Mouse (Mus musculus) embryonic facial prominence, embryonic 10.5 days (tissue): ENCODE measurements around the gene Cldn14. TPM values are rescaled to one million over a fixed set of nuclear protein-coding genes. Genes with fewer than 3 reads are reported as not detected.

Experiments used
- DNase-seq: peaks from one replicate; pipeline ENCODE4 v3.0.0-alpha.2; 2017; ENCODE audit warnings: low spot score
- H3K27ac ChIP-seq: fragments of 300-500 bp; sonication (generic); replicated peaks from 2 replicates; pipeline ENCODE4 v1.5.1; 2016; ENCODE audit warnings: mild to moderate bottlenecking
- H3K27me3 ChIP-seq: fragments of 300-500 bp; sonication (generic); replicated peaks from 2 replicates; pipeline ENCODE4 v1.6.1; 2016; ENCODE audit warnings: low read depth, mild to moderate bottlenecking; ENCODE audit not compliant: poor library complexity, severe bottlenecking
- H3K36me3 ChIP-seq: fragments of 300-500 bp; sonication (generic); replicated peaks from 2 replicates; pipeline ENCODE4 v1.6.1; 2016; ENCODE audit warnings: mild to moderate bottlenecking, moderate library complexity
- H3K4me1 ChIP-seq: fragments of 300-500 bp; sonication (generic); 2 replicates; pipeline ENCODE4 v1.6.1; 2016
- H3K4me3 ChIP-seq: fragments of 300-500 bp; sonication (generic); 2 replicates; pipeline ENCODE4 v1.5.1; 2016; ENCODE audit warnings: mild to moderate bottlenecking, moderate library complexity
- H3K9me3 ChIP-seq: fragments of 300-500 bp; sonication (generic); 2 replicates; pipeline ENCODE4 v1.6.1; 2016; ENCODE audit warnings: mild to moderate bottlenecking
- WGBS: fragments of 180-500 bp; shearing (Covaris S2); methylation state at CpG from one replicate; pipeline ENCODE4 v1.1.7; 2016; 5-methylcytosine and 5-hydroxymethylcytosine counted together
- polyA plus RNA-seq: library from polyadenylated mRNA; unstranded; fragments of >200 nt; fragmentation: Nextera tagmentation; extraction: Ambion mirVana; gene quantifications from 2 replicates; pipeline ENCODE4 v1.2.1, GENCODE M21; 2016

Gene Cldn14
- polyA plus RNA-seq = not detected in 2 replicates

DNA sequence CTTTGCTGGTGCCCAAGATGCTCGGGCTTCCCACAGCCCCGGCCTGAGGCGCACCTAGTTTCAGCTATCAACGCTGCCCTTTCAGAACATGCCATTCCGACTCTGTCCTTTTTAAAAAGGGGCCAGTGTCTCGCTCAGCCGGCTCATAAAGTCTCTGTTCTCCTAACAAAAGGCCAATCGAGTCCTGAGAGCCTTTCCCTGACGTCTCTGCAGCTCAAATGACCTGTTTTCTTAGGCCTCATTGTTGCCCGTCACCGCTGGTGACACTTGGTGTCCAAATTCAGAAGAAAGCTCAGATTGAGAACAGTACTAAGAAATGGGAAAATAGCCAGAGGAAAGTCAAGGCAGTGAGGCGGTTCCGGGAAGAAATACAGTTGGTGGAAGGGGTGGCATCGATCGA is at the start of gene Cldn14:
TSS of gene Cldn14 (minus strand) at position 101 of the 400 bp plus-strand sequence.
- no peak for DNase-seq
- Histone ChIP-seq H3K27ac (no peak within 1 kb of the TSS), H3K9me3 (no peaks in the 10 kb centered on the region), H3K4me1 (peaks cover 51% of the 10 kb centered on the region), H3K4me3 (no peak within 1 kb of the TSS), H3K36me3 (no peaks in the 10 kb centered on the region), H3K27me3 (peaks cover 8% of the 10 kb centered on the region)
- WGBS = 52% methylated on average over 15 of the region's 15 CpGs

DNA sequence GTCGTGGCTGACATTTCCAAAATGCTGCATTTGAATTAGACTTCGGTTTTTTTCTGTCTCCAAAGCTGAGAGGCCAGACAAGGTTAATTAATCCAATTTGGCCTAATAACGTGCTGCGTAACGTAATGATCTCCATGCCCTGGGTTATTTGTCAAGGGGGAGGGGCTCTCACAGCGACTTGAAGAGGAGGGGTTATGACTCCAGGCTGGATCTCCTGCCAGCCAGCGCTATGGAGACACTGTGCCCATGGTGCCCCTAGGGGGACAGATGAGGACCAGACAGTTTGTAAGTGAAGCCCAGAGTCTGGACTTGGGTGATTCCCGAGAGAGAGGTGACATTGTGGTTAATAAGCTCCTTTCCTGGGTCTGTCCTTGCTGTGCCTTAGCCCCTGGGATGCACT is 46.9 kb upstream of the Cldn14 start:
- no peaks in the 10 kb centered on the region for H3K36me3 ChIP-seq
- no peak overlapping the region for H3K27ac ChIP-seq
- no peak for DNase-seq
- H3K9me3 ChIP-seq = peaks cover 6% of the 10 kb centered on the region; the same call in 1 of the 2 replicates
- no peak overlapping the region for H3K4me3 ChIP-seq
- H3K4me1 ChIP-seq = peaks cover 39% of the 10 kb centered on the region
- WGBS = 34% methylated on average over 8 of the region's 8 CpGs
- peaks cover 67% of the 10 kb centered on the region for H3K27me3 ChIP-seq

DNA sequence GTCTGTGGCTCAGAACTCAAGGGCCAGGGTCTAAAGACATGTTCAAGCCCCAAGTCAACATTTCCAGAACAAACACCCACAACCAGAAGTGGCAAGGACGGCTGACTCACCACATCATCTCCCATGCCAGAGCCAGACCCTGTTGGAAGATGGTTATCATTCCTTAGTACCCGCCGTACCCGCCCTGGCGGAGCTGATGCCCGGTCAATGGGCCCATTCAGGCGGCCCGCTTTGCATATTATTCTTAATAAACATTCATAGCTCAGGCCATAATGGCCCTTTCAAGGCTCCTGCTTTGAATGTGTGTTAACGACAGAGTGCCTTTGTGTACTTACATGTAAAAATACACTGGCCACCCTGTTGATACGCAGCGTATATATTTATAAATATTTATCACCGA is 46.5 kb upstream of the Cldn14 start:
- no peak overlapping the region for H3K27ac ChIP-seq
- H3K4me1 ChIP-seq = peaks cover 38% of the 10 kb centered on the region
- no peak overlapping the region for H3K4me3 ChIP-seq
- peaks cover 67% of the 10 kb centered on the region for H3K27me3 ChIP-seq
- 73% methylated on average over 12 of the region's 12 CpGs for WGBS
- H3K36me3 ChIP-seq = no peaks in the 10 kb centered on the region
- DNase-seq = no peak
- H3K9me3 ChIP-seq = peaks cover 6% of the 10 kb centered on the region; the same call in 1 of the 2 replicates

DNA sequence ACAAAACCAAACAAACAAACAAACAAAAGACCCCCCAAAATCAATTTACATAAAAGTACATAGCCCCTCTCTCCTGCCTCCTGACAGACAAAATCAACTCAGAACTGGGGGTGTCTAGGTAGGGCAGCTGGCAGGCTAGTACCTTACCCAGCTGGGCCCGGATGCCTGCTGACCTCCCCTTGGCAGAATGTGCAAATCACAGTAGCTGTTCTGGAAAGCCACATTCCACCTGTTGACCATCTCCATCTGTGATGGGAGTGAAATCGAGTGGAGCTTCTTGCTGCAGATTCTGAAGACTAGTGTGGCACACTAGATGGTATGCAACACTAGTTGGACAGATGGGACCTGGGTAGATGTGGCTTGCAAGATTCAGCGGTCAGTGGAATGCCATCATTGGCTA is 41.7 kb upstream of the Cldn14 start:
- Histone ChIP-seq H3K27ac (no peak overlapping the region), H3K27me3 (peaks cover 45% of the 10 kb centered on the region), H3K9me3 (no peaks in the 10 kb centered on the region), H3K36me3 (no peaks in the 10 kb centered on the region), H3K4me1 (peaks cover 11% of the 10 kb centered on the region), H3K4me3 (no peak overlapping the region)
- no peak for DNase-seq
- WGBS = 90% methylated on average over 3 of the region's 3 CpGs

DNA sequence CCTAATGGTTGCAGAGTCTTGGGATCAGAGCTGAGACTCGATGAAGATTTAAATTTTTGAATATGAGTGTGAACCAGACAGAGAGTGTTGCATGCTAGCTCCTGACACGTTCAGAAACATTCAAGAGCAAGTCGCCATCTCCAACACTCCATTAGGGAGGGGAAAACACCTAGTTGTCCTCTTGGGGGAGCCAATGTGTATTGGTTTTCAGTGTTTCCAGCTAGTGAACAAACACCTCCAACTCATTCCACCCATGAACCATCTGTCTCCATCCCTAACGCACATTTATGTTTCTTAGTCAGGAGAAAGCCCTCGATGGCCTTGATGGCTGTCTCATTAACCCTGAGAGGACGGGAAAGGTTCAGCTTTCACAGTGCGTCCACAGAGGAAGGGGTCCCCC is 36.4 kb upstream of the Cldn14 start:
- Histone ChIP-seq H3K27ac (0 out of 2 replicates have a peak overlapping the region, but pooled peaks have one; percentile 32), H3K27me3 (peaks cover 45% of the 10 kb centered on the region), H3K4me3 (no peak overlapping the region), H3K9me3 (no peaks in the 10 kb centered on the region), H3K4me1 (peaks cover 33% of the 10 kb centered on the region), H3K36me3 (no peaks in the 10 kb centered on the region)
- WGBS = 30% methylated on average over 7 of the region's 7 CpGs
- peak; percentile 46 for DNase-seq

DNA sequence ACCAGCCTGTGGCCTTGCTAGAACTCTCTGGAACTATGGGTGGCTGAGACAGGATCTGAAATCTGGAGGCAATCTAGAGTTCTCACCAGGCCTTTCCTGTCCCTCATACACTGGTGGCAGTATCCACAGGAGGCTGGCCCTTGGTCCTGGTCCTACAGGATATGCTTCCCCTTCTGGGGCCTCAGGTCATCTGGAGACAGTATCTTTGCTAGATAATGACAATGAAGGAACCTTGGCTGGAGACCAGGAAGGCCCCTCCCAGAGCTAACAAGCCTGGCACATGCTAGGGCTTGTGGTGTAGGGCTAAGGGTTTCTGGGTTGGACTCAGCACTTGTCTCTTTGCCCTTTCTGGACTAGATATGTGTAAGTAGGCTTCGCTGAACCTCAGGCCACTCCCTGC is 35.2 kb upstream of the Cldn14 start:
- no peak overlapping the region for H3K27ac ChIP-seq

DNA sequence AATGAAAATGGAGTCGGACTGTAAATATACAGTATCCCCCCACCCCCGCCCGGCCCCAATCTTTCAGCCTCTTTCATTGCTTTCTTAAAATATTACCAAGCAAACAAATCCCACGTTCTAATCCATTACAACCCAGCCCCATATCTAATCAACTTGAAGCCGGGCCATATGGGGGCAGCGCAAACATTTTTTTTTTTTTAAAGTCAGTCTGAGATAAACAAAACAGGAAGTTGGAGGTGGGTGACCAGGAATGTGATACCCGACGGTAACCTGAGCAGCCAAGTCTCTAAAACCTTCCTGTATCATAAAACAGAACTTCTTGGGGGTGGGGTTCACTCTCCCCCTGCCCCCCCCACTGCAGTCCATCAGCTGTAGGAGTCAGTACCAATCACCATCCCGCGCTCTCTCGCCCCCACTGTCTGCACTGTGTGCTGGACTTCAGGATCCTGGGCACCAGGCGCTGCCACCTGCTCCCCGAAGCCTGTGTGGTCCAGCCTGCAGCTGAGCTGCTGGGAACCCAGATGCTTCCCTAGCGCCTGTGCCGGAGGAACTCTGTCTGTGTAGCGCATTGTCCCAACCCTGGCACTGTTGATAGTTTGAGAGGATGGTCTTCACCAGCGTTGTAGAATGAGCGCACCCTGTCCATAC is 32.6 kb upstream of the Cldn14 start:
- WGBS = 39% methylated on average over 18 of the region's 18 CpGs
- H3K27ac ChIP-seq = no peak overlapping the region; the same call in 1 of the 2 replicates
- no peaks in the 10 kb centered on the region for H3K9me3 ChIP-seq
- H3K36me3 ChIP-seq = no peaks in the 10 kb centered on the region
- DNase-seq = peak; percentile 53
- peaks cover 33% of the 10 kb centered on the region for H3K4me1 ChIP-seq
- peak overlapping the region; percentile 34 for H3K4me3 ChIP-seq
- H3K27me3 ChIP-seq = peaks cover 67% of the 10 kb centered on the region

More for the DNA sequence above, 35.2 kb upstream of the Cldn14 start:
- DNase-seq = no peak
- Histone ChIP-seq H3K36me3 (no peaks in the 10 kb centered on the region), H3K4me3 (no peak overlapping the region), H3K9me3 (no peaks in the 10 kb centered on the region), H3K27me3 (peaks cover 57% of the 10 kb centered on the region), H3K4me1 (peaks cover 33% of the 10 kb centered on the region)
- WGBS = 97% methylated on average over 1 of the region's 1 CpGs

DNA sequence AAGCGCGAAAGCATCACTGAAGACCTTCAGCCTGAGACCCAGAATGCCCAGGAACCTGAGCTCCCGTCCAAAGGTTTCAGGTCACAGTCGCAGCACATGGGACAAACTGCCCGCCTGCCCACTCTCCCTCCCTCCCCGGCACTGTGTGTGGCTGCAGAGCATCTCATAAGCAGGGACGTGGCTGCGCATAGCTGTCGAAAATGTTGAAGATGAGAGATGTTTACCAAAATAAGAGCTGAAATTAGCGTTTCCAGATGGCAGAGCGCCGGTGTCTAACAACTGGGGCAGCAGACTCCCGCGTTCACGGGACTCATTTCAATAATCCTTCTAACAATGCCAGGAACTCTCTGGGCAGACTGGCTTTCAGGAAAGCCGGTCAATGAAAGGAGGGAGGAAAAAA is 31.8 kb upstream of the Cldn14 start:
- Histone ChIP-seq H3K36me3 (no peaks in the 10 kb centered on the region), H3K27me3 (peaks cover 68% of the 10 kb centered on the region), H3K27ac (peak overlapping the region; percentile 57; the same call in 1 of the 2 replicates), H3K4me3 (peak overlapping the region; percentile 34), H3K9me3 (no peaks in the 10 kb centered on the region), H3K4me1 (peaks cover 30% of the 10 kb centered on the region)
- 20% methylated on average over 16 of the region's 16 CpGs for WGBS
- DNase-seq = no peak

DNA sequence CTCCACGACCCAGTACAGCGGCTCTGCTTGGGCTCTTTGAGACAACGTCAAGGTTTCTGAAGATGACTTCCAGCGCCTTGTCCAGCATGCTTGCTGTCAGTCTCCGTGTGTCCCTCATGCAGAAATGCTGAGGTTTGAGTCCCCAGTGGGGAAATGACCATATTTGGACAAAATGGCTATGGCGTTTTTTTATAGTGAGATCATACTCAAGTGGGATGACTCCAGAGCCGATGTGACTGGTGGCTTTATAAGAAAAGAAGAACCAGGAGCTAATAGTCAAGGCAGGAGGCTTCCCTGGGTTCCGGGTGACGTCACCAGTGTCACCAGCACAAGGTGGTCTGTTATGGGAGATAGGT is 30.3 kb upstream of the Cldn14 start:
- peaks cover 16% of the 10 kb centered on the region for H3K4me1 ChIP-seq
- H3K36me3 ChIP-seq = no peaks in the 10 kb centered on the region
- no peak overlapping the region for H3K4me3 ChIP-seq
- WGBS = 93% methylated on average over 9 of the region's 9 CpGs
- DNase-seq = no peak
- no peak overlapping the region for H3K27ac ChIP-seq
- no peaks in the 10 kb centered on the region for H3K9me3 ChIP-seq
- peaks cover 68% of the 10 kb centered on the region for H3K27me3 ChIP-seq

DNA sequence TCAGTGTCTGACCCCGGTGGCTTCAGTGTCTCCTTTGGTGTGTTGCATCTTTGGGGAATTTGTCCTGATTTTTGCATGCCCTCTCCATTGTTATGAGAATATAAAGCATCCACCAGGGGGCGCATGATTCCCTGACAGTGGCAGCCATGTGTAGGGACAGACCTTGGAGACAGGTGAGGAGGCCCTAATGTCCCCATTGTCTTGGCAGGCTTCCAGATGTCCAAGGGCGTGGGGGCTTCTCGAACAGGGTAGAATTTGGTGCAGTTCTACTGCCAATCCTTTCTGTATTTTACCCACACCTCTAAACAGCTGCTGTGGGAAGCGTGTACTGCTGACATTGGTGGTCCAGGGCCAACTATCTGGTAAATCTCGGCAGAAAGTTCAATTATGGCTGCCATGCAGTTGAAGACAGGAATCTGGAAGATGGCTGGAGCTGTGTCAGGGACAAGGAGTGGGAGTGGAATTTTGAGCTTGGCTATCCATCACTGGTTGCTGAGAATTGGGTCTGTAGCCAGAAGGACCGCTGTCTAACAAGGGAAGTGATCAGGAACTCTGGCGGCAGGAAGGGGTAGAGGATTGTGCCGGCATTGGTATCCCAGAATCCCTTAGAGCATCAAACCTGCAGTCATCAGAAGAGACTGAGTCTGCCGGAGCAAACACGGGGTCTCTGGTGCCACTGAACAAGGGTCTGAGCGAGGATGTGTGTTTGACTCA is 29.8 kb upstream of the Cldn14 start:
- H3K4me1 ChIP-seq = peaks cover 16% of the 10 kb centered on the region
- H3K9me3 ChIP-seq = no peaks in the 10 kb centered on the region
- H3K27ac ChIP-seq = no peak overlapping the region
- peak; percentile 70 for DNase-seq
- no peaks in the 10 kb centered on the region for H3K36me3 ChIP-seq
- H3K27me3 ChIP-seq = peaks cover 63% of the 10 kb centered on the region
- no peak overlapping the region for H3K4me3 ChIP-seq
- WGBS = 70% methylated on average over 12 of the region's 12 CpGs

DNA sequence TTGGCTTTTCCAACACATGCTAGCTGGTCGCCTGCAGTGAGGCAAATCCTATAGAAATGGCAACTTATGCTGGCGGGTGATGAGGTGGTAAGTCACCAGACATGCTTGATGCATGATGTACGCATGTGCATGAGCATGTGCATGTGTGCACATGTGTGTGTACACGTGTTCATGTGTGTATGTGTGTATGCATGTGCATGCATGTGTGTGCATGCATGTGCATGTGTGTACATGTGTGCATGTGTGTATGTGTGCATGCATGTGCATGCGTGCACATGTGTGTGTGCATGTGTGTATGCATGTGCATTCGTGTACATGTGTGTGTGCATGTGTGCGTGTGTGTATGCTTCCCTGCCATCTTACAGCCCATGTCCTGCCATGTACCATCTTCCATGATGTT is 28.6 kb upstream of the Cldn14 start:
- Histone ChIP-seq H3K9me3 (no peaks in the 10 kb centered on the region), H3K4me3 (no peak overlapping the region), H3K36me3 (no peaks in the 10 kb centered on the region), H3K27me3 (peaks cover 51% of the 10 kb centered on the region), H3K4me1 (peaks cover 16% of the 10 kb centered on the region), H3K27ac (no peak overlapping the region)
- WGBS = 95% methylated on average over 7 of the region's 7 CpGs
- no peak for DNase-seq

DNA sequence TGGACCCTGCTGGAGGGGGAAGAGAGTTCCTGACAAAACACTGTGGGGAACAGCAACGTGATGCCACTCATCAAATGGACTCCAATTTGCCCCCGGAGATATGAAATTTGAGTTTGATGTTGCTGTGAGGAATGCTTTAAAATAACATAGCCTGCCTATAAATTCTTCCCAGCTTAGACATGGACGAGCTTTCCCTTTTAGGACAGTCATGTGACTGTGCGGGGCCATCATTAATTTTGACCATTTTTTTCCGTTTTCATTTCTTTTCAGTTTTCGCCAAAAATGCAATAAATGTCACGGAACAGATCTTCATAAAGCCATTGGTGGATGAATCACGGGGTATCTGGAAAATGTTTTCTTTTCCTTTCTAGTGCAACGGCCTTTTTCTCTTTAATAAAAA is 25.5 kb upstream of the Cldn14 start:
- Histone ChIP-seq H3K27me3 (peaks cover 26% of the 10 kb centered on the region), H3K36me3 (no peaks in the 10 kb centered on the region), H3K4me1 (peaks cover 10% of the 10 kb centered on the region), H3K27ac (no peak overlapping the region), H3K4me3 (no peak overlapping the region), H3K9me3 (no peaks in the 10 kb centered on the region)
- DNase-seq = no peak
- 80% methylated on average over 9 of the region's 9 CpGs for WGBS

DNA sequence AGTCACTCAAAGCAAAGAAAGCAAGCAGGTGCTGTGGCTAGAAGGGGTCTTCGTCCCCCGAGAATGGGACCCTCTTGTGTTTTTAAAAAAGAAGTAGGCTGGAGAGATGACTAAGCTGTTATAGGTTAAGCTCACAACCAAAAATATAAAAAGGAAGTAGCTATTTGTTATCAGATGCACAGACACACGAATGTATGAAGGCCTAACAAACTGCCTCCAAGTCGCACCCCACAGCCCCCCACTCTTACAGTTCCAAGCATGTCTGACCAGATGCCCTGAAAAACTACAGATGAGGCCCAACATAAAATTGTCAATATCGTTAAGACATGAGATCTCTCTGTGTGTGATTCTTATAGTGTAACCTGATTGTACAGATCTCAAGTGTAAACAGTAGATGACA is 23.6 kb upstream of the Cldn14 start:
- Histone ChIP-seq H3K27me3 (peaks cover 26% of the 10 kb centered on the region), H3K4me3 (no peak overlapping the region), H3K27ac (no peak overlapping the region), H3K9me3 (no peaks in the 10 kb centered on the region), H3K4me1 (peaks cover 14% of the 10 kb centered on the region), H3K36me3 (no peaks in the 10 kb centered on the region)
- no peak for DNase-seq
- WGBS = 89% methylated on average over 5 of the region's 5 CpGs
